In the genomic region with DNA sequence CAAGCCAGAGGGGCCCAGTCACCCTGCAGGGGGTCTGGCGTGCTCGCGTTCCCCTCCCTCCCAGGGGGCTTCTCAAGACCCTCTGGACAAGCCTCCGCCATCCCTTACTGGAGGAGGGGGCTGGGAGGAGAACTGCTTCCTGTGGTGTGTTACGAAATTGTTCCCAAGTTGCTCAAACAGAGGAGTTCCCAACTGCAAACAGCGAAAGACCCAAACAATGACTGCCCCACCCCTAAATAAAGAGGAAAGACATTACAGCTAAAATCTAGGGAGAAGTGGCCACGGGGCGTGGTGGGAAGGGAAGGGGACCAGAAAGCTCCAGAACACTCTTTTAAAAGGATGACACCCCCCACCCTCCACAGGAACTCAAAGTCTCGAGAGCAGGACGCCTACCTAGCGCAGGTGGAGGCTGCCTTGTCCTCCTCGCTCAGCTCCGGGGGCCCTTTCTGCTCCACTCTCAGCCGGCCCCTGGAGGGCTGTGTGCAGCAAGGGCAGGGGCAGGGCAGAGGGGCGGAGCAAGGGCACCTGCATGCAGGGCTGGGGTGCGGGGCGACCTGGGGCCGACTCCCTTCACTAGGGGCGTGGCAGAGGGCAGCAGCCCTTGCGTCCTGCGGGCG, we compare ENCODE assay signal across 8 mouse cellular contexts. TPM values are rescaled to one million over a fixed set of nuclear protein-coding genes. Genes with fewer than 3 reads are reported as not detected.
A peak's percentile ranks its signal among the peaks of the same experiment; 100 is the strongest.
DNase-seq lines count a peak whose midpoint lies in the region; ATAC-seq and TF ChIP-seq lines count a peak whose summit lies in the region.

No protein-coding gene starts in this region.

- 1% methylated on average over 22 of the region's 22 CpGs for WGBS in forebrain, embryonic 11.5 days
- 10% methylated on average over 21 of the region's 22 CpGs for WGBS in hindbrain, embryonic 16.5 days
- WGBS in spleen, adult 2 months: 5% methylated on average over 22 of the region's 22 CpGs

- H3K27me3 ChIP-seq in testis, adult 2 months (ENCODE audit: control insufficient read depth, insufficient read depth, low read length): no peaks in the 10 kb centered on the region; the same call in 1 of the 2 replicates
- peaks cover 63% of the 10 kb centered on the region for H3K27me3 ChIP-seq in forebrain, embryonic 11.5 days (ENCODE audit: control insufficient read depth, insufficient read depth, low read length)
- peaks cover 17% of the 10 kb centered on the region for H3K27me3 ChIP-seq in hindbrain, embryonic 16.5 days (replicated peaks; ENCODE audit: control insufficient read depth, insufficient read depth, low read length)
- peaks cover 3% of the 10 kb centered on the region; the same call in 1 of the 2 replicates for H3K27me3 ChIP-seq in spleen, adult 2 months (ENCODE audit: control insufficient read depth, insufficient read depth, low read length)

- H3K9ac ChIP-seq in forebrain, embryonic 11.5 days (ENCODE audit: low read length): peak overlapping the region; percentile 43
- peak overlapping the region; percentile 46 for H3K9ac ChIP-seq in hindbrain, embryonic 16.5 days (ENCODE audit: low read depth, low read length)

- H3K4me1 ChIP-seq in testis, adult 2 months (ENCODE audit: control insufficient read depth, insufficient read depth, low read length): peaks cover 32% of the 10 kb centered on the region
- peaks cover 50% of the 10 kb centered on the region for H3K4me1 ChIP-seq in forebrain, embryonic 11.5 days (replicated peaks; ENCODE audit: control insufficient read depth, insufficient read depth, low read length)
- peaks cover 40% of the 10 kb centered on the region for H3K4me1 ChIP-seq in hindbrain, embryonic 16.5 days (ENCODE audit: control insufficient read depth, insufficient read depth, low read depth, low read length)
- H3K4me1 ChIP-seq in spleen, adult 2 months (ENCODE audit: control insufficient read depth, insufficient read depth, insufficient read length): peaks cover 40% of the 10 kb centered on the region

- TF ChIP-seq POLR2A in testis, adult 2 months (IDR thresholded peaks at IDR 0.05; ENCODE audit: control insufficient read depth, low read depth, low read length): no peak
- TF ChIP-seq POLR2A in spleen, adult 2 months (IDR thresholded peaks at IDR 0.05; ENCODE audit: low read depth, low read length): no peak; the same call in 1 of the 2 replicates

- H3K36me3 ChIP-seq in testis, adult 2 months (ENCODE audit: control insufficient read depth, insufficient read depth, low read length): no peaks in the 10 kb centered on the region
- H3K36me3 ChIP-seq in forebrain, embryonic 11.5 days (ENCODE audit: control insufficient read depth, insufficient read depth, low read length): no peaks in the 10 kb centered on the region
- no peaks in the 10 kb centered on the region for H3K36me3 ChIP-seq in hindbrain, embryonic 16.5 days (ENCODE audit: control insufficient read depth, insufficient read depth, low read length)
- 0 out of 2 replicates have a peak, but pooled peaks cover 5% of the 10 kb centered on the region for H3K36me3 ChIP-seq in spleen, adult 2 months (ENCODE audit: control insufficient read depth, insufficient read depth, low read length)

- H3K4me2 ChIP-seq in forebrain, embryonic 11.5 days (ENCODE audit: low read depth, low read length, severe bottlenecking): peak overlapping the region; percentile 19
- peak overlapping the region; percentile 39 for H3K4me2 ChIP-seq in hindbrain, embryonic 16.5 days (ENCODE audit: low read length)

- H3K9me3 ChIP-seq in forebrain, embryonic 11.5 days (ENCODE audit: control insufficient read depth, low read length): no peaks in the 10 kb centered on the region
- H3K9me3 ChIP-seq in hindbrain, embryonic 16.5 days (ENCODE audit: control insufficient read depth, low read length): no peaks in the 10 kb centered on the region

- peak overlapping the region; percentile 46 for H3K4me3 ChIP-seq in testis, adult 2 months (ENCODE audit: control insufficient read depth, low read depth, low read length)
- H3K4me3 ChIP-seq in forebrain, embryonic 11.5 days (ENCODE audit: low read depth, low read length): peak overlapping the region; percentile 22
- H3K4me3 ChIP-seq in hindbrain, embryonic 16.5 days (ENCODE audit: low read length): peak overlapping the region; percentile 5
- peak overlapping the region; percentile 49 for H3K4me3 ChIP-seq in spleen, adult 2 months (ENCODE audit: extremely low read depth, insufficient read depth, insufficient read length)

- no peak for DNase-seq in testis, postnatal 10 days (ENCODE audit: low spot score)
- peak; percentile 80 for DNase-seq in forebrain, embryonic 11.5 days (ENCODE audit: low spot score)
- DNase-seq in lung, postnatal 10 days: peak; percentile 81
- DNase-seq in spleen, adult 2 months (ENCODE audit: low read depth in 1 of 2, low spot score in 2 of 2): peak in 1 of 2 experiments; percentile 80
- no peak for DNase-seq in ovary, postnatal 14 days (ENCODE audit: low spot score)

- TF ChIP-seq CTCF in testis, adult 2 months (IDR thresholded peaks at IDR 0.05; ENCODE audit: control insufficient read depth, insufficient read depth, insufficient replicate concordance, low read depth, low read length): no peak
- no peak for TF ChIP-seq CTCF in spleen, adult 2 months (IDR thresholded peaks at IDR 0.05; ENCODE audit: extremely low read depth, insufficient read depth, insufficient read length, insufficient replicate concordance)

- peak overlapping the region; percentile 71 for H3K27ac ChIP-seq in testis, adult 2 months (ENCODE audit: control insufficient read depth, insufficient read depth, low read depth, low read length)
- peak overlapping the region; percentile 53 for H3K27ac ChIP-seq in forebrain, embryonic 11.5 days (ENCODE audit: low read depth, low read length)
- peak overlapping the region; percentile 77 for H3K27ac ChIP-seq in hindbrain, embryonic 16.5 days (ENCODE audit: low read depth, low read length)
- peak overlapping the region; percentile 58 for H3K27ac ChIP-seq in spleen, adult 2 months (ENCODE audit: insufficient read depth, low read length)

- ATAC-seq in forebrain, embryonic 11.5 days (replicated peaks; ENCODE audit: low FRiP score): no peak
- no peak for ATAC-seq in hindbrain, embryonic 16.5 days
- ATAC-seq in erythroid progenitor cell, adult 5-6 weeks (replicated peaks; ENCODE audit: low FRiP score, poor library complexity, severe bottlenecking): no peak

RNA-seq across cellular contexts. Expression of gene Lyl1, which starts 6.1 kb away (rescaled TPM):
- polyA plus RNA-seq in testis, adult 2 months (2012; rRNA removed): 0.93 and 1.2 TPM in 2 replicates
- 5.0 and 5.7 TPM in 2 replicates for polyA plus RNA-seq in forebrain, embryonic 11.5 days (2014; fragmentation: Nextera tagmentation; extraction: Ambion mirVana)
- polyA plus RNA-seq in hindbrain, embryonic 16.5 days (2015; fragmentation: Nextera tagmentation; extraction: Ambion mirVana): 2.6 and 3.2 TPM in 2 replicates
- polyA plus RNA-seq in spleen, adult 2 months (2012; rRNA removed): 90.0 and 115 TPM in 2 replicates
- total RNA-seq in erythroid progenitor cell, adult 5-6 weeks (2015; ENCODE audit: low replicate concordance): 98.7 and 109 TPM in 2 replicates
- 54.7 and 70.5 TPM in 2 replicates for total RNA-seq in erythroid progenitor cell, adult 5-6 weeks (2017; ENCODE audit: low replicate concordance)

RNA-seq across cellular contexts. Expression of gene G430095P16Rik, which starts 15.4 kb away (rescaled TPM):
- 0.32 TPM in 2 replicates for polyA plus RNA-seq in testis, adult 2 months (2012; rRNA removed)
- polyA plus RNA-seq in forebrain, embryonic 11.5 days (2014; fragmentation: Nextera tagmentation; extraction: Ambion mirVana): 3.0 and 3.1 TPM in 2 replicates
- 0.82 and 0.89 TPM in 2 replicates for polyA plus RNA-seq in hindbrain, embryonic 16.5 days (2015; fragmentation: Nextera tagmentation; extraction: Ambion mirVana)
- 4.5 TPM in 2 replicates for polyA plus RNA-seq in spleen, adult 2 months (2012; rRNA removed)
- 12.2 and 21.6 TPM in 2 replicates for total RNA-seq in erythroid progenitor cell, adult 5-6 weeks (2015; ENCODE audit: low replicate concordance)
- 1.1 and 13.2 TPM in 2 replicates for total RNA-seq in erythroid progenitor cell, adult 5-6 weeks (2017; ENCODE audit: low replicate concordance)

RNA-seq across cellular contexts. Expression of gene Nacc1, which starts 19.7 kb away (rescaled TPM):
- polyA plus RNA-seq in testis, adult 2 months (2012; rRNA removed): 27.5 and 28.2 TPM in 2 replicates
- polyA plus RNA-seq in forebrain, embryonic 11.5 days (2014; fragmentation: Nextera tagmentation; extraction: Ambion mirVana): 34.6 and 37.7 TPM in 2 replicates
- polyA plus RNA-seq in hindbrain, embryonic 16.5 days (2015; fragmentation: Nextera tagmentation; extraction: Ambion mirVana): 12.4 and 15.5 TPM in 2 replicates
- 66.0 and 78.5 TPM in 2 replicates for polyA plus RNA-seq in spleen, adult 2 months (2012; rRNA removed)
- total RNA-seq in erythroid progenitor cell, adult 5-6 weeks (2015; ENCODE audit: low replicate concordance): 24.3 and 25.6 TPM in 2 replicates
- 11.8 and 16.9 TPM in 2 replicates for total RNA-seq in erythroid progenitor cell, adult 5-6 weeks (2017; ENCODE audit: low replicate concordance)

RNA-seq across cellular contexts. Expression of gene Trmt1, which starts 21.3 kb away (rescaled TPM):
- 131 and 161 TPM in 2 replicates for polyA plus RNA-seq in testis, adult 2 months (2012; rRNA removed)
- 52.7 and 72.3 TPM in 2 replicates for polyA plus RNA-seq in forebrain, embryonic 11.5 days (2014; fragmentation: Nextera tagmentation; extraction: Ambion mirVana)
- 66.8 and 71.2 TPM in 2 replicates for polyA plus RNA-seq in hindbrain, embryonic 16.5 days (2015; fragmentation: Nextera tagmentation; extraction: Ambion mirVana)
- polyA plus RNA-seq in spleen, adult 2 months (2012; rRNA removed): 98.1 and 155 TPM in 2 replicates
- 7.9 and 13.4 TPM in 2 replicates for total RNA-seq in erythroid progenitor cell, adult 5-6 weeks (2015; ENCODE audit: low replicate concordance)
- total RNA-seq in erythroid progenitor cell, adult 5-6 weeks (2017; ENCODE audit: low replicate concordance): 18.4 and 23.1 TPM in 2 replicates

RNA-seq across cellular contexts. Expression of gene Ier2, which starts 44.7 kb away (rescaled TPM):
- 2.1 and 2.3 TPM in 2 replicates for polyA plus RNA-seq in testis, adult 2 months (2012; rRNA removed)
- 67.3 and 68.7 TPM in 2 replicates for polyA plus RNA-seq in forebrain, embryonic 11.5 days (2014; fragmentation: Nextera tagmentation; extraction: Ambion mirVana)
- 18.2 and 19.6 TPM in 2 replicates for polyA plus RNA-seq in hindbrain, embryonic 16.5 days (2015; fragmentation: Nextera tagmentation; extraction: Ambion mirVana)
- 23.0 and 27.4 TPM in 2 replicates for polyA plus RNA-seq in spleen, adult 2 months (2012; rRNA removed)
- total RNA-seq in erythroid progenitor cell, adult 5-6 weeks (2015; ENCODE audit: low replicate concordance): 10.9 and 16.2 TPM in 2 replicates
- total RNA-seq in erythroid progenitor cell, adult 5-6 weeks (2017; ENCODE audit: low replicate concordance): 7.6 and 8.1 TPM in 2 replicates

Comparison
In these comparisons a context has a peak if more than half of its experiments do, and no peak if none do; other contexts are left out.
1. DNase-seq: peak in forebrain, embryonic 11.5 days (single experiment) and lung, postnatal 10 days (single experiment); none in testis, postnatal 10 days (single experiment) and ovary, postnatal 14 days (single experiment).
2. RNA of gene Lyl1, which starts 6.1 kb away (polyA plus RNA-seq): 90.0 to 115 TPM in spleen, adult 2 months; 5.0 to 5.7 TPM in forebrain, embryonic 11.5 days, 2.6 to 3.2 TPM in hindbrain, embryonic 16.5 days and 0.93 to 1.2 TPM in testis, adult 2 months; every median in the first group is over 10 times any median in the second.
3. Peak in every context shown above with its lines, with median percentiles within 50 percentile points of each other: H3K27ac ChIP-seq and H3K4me3 ChIP-seq.